Mouse (Mus musculus) heart, adult 11 months (tissue): ENCODE measurements around the gene Alg14.

Source experiments
- DNase-seq: peaks from one replicate; pipeline ENCODE4 v3.0.0; 2022

Alg14 gene

DNA sequence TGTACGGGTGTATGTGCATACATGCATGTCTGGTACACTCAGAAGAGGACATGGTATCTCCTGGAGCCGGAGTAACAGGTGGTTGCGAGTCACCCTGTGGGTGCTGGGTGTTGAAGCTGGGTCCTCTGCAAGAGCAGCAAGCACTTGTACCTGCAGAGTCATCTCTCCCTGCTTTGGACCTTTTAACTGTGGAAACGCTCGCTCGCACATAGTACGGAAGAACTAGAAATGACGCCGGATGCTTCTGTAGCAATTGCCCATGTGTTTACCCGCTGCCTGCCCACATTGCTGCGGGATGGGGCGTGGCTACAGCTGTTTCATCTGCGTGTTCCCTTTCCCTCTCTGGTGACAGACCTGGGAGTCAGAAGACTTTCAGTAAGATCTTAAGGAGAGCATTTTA is 78.7 kb downstream of the Alg14 start:
- DNase-seq: peak; percentile 87

DNA sequence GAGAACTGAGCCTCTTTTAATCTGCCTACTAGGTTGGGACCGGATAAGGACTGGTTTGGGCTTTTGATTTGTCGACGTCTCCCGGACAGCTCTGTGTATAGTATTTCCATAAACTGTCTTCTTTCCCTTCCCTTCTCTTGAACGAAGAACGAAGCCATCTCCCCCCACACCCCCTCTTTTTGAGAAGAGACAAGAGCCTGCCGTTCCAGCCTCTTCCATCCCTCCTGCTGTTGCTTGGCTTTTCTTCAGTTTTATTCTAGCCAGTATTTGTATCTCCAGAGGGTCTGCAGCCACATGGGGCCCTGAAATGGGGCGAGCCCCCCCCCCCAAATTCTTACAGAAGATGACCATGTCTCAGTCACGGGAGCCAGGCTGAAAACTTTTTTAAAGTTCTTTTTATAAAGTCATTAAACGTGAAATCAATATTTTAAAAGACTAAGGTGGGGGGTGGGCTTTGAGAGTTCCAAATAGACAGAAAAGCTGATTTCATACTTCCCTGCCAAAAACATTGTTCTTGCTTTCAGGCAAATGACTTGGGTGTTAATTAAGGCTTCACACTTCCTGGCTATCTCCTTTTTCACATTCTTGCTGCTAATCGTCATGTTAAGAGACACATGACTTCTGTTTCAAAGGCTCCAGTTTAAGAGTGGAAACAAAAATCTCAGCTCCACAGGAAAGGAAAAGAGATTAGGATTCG is 79.4 kb downstream of the Alg14 start:
- DNase-seq: peak; percentile 74

DNA sequence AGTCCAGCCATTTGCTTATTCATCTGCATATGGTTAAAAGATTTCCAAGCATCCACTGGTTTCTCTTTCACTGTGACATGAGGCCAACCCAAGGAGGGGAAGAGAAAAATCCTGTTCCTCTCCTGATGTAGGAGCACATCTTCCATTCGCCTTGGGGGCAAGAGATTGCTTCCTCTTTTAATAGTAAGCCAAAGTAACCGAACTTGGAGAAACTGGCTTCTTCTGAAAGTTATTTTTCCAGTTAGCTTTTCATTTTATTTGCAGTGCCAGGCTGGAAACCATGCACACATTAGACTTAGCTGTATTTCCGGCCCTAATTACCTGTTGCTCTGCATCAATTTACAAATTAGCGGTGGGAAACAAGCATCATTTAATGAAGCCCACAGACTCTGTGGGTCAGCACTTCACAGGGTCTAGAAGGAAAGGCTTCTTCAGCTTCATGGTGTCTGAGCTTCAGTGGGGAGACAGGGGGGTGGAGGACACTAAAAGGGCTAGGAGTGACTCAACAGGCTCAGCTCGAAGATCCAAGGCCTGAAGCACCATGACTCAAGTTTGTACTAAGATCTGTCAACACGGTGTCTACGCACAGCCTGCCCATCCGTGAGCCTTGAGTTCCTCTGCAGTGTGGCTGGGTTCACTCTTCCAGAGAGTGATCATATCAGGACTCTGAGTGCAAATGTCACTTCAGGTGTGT is 80.1 kb downstream of the Alg14 start:
- peak; percentile 88 for DNase-seq

- peak; percentile 29 for DNase-seq
Observed at GRCm38 (mm10) chr3:121373897-121374441, 82.4 kb downstream of the Alg14 start.

GRCm38 (mm10) chr3:121375541-121376129 is 84.1 kb downstream of the Alg14 start:
- DNase-seq: peak; percentile 89

- peak; percentile 93 for DNase-seq
Observed at GRCm38 (mm10) chr3:121378708-121379612, 87.4 kb downstream of the Alg14 start.

DNA sequence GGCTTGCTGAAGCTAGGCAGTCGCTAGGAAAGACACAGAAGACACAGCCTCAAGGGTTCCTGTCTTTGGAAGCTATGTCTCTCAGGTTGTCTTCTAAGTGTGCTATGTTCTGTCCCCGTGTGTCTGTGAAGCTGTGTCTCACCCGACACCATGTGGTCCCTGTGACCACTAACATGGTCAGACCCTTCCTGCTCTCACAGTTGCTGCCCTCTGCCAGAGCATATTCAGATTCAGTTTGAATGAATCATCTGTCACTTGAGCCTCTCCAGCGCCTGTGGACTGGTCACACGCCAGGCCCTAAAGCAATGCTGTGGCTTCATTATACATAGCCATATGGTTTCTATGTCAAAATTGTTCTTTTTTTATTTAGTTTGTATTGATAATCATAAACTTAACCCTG is 88.1 kb downstream of the Alg14 start:
- no peak for DNase-seq

DNA sequence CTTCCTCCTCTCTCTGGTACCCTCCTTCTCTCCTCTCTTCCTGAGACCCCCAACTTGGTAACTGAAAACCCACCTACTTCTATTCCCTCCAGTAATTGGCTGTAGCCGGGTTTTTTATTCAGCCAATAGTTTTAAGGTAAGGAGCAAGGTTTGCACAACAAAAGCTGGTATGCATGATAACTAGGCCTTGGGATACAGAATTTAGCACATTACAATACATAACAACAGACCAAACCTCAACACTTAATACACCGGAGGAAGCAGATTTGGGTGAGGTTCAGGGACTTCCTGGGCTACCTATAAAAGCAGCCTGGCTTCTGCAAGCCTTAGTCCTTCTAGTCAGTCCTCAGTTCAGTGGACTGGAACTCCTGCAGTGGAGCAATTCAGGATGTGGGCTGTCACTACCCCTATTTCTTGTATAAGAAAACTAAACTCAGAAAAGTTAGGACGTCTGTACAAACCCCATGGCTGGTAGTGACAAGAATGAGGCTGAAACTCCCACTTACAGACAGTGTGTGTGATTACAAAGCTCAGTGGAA is 96.0 kb downstream of the Alg14 start:
- DNase-seq: no peak

- DNase-seq: no peak
Observed at GRCm38 (mm10) chr3:121389366-121389765, 97.8 kb downstream of the Alg14 start.

- DNase-seq: peak; percentile 93
Observed at GRCm38 (mm10) chr3:121389860-121390530, 98.4 kb downstream of the Alg14 start.

DNA sequence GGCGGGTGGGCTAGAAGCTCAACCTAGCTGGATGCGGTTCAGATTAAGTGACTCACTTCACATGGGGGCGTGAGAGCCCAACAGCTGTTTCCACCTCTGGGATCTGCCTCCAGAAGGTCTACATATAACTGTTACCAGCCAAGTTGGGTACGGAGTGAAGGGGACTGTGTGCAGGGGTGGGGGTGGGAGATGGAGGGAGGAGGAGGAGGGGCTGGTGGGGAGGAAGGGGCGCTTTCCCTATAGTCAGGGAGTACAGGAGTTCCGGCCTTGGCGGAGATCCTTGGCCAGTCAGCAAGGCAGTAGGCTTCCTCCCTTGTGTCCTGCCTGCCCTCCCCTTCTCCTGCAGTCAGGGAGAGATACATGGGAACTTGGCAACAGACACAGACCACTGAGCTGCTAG is 99.2 kb downstream of the Alg14 start:
- DNase-seq: peak; percentile 96

GRCm38 (mm10) chr3:121395588-121396295 is 104.2 kb downstream of the Alg14 start:
- DNase-seq: peak; percentile 94

GRCm38 (mm10) chr3:121396561-121396960 is 105.0 kb downstream of the Alg14 start:
- DNase-seq: no peak

DNA sequence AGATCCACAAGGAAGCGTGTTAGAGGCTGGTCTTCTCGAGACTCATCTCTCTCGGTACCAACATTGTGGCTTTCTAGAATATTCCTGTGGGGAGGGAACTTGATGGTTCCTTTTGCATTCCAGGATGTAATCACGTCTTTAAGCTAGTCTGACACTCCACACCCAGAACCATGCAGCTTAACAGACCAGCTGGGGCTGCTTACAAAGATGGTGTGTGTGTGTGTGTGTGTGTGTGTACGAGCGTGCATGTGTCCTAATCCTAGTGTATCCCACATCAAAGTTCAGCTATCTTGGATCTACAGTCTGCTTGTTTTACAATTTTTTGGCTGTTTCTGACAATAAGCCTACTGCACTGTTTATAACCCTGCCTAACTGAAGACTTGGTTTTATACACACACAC is 105.4 kb downstream of the Alg14 start:
- DNase-seq: peak; percentile 82

DNA sequence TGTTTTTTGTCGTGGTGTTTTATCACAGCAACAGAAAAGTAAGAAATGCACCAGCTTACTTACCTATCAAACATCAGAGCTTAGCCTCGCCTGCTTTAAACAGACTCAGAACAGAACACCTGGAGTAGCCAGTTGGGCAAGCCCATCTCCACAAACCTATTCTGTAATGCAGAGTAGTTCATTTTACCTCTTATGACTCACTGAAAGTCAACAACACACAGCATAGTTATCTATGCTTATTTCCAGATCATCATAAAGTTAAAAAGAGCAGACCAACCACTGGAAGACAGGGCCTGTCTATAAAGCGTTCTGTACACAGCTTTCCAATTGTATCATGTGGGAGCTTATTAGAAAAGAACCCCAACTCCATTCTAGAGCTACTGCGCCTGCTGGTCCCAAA is 109.8 kb downstream of the Alg14 start:
- DNase-seq: peak; percentile 57

DNA sequence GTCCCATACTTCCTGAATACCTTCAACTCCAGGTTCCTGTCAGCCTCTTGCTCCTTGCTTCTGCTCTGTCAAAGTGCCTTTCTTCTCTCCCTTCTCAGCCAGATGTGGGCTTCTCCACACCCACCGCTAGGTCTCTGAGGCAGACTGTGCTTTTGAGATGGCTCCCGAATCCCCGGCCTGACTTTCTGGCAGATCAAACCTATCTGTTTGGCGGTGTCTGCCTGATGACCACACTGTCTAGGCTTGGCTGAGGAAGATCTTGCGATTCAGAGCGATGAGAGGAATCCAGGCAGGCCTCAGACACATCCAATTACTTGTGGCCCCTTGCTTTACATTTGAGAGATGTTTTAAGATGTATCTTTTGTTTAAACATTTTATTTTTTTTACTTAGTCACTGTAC is 110.5 kb downstream of the Alg14 start:
- peak; percentile 78 for DNase-seq

DNA sequence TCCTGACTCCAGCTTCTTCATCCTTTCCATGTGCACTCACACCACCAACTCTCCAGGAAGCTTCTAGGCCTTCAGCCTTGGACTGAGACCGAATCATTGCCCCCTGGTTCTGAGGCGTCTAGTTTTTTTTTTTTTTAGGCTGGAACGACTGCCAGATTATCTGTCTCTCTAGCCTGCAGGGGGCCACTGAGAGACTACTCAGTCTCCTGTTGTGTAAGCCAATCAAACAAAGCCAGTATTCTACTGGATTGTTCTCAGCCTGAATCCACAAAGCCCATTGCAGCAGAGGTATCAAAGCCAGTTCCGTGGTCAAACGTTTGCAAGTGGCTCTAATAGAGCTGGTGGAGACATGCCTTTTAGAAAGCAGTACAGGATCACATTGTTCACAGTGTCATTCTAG is 111.9 kb downstream of the Alg14 start:
- no peak for DNase-seq

GRCm38 (mm10) chr3:121405101-121405500 is 113.5 kb downstream of the Alg14 start:
- DNase-seq: peak; percentile 61

GRCm38 (mm10) chr3:121407417-121407816 is 115.8 kb downstream of the Alg14 start:
- no peak for DNase-seq

GRCm38 (mm10) chr3:121408386-121408785 is 116.8 kb downstream of the Alg14 start:
- peak; percentile 62 for DNase-seq

DNA sequence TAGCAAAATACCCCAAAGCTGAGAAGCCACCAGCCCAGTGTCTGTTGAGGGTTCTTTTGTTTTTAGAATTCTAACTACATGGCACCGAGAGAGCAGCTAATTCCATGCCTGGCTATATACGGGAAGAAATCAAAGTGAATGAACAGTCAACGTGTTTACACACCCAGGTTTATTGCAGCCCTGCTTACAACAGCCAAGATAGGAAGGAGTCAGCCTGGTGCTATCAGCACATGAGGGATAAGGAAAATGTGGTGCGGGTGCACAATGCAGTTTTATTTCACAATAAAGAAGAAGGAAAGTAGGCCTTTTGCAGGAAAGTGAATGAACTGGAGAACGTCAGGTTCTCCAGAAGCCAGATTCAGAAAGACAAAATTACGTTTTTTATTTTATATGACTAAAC is 119.9 kb downstream of the Alg14 start:
- DNase-seq: no peak
